Mouse (Mus musculus) layer of hippocampus, adult 6 months (tissue): ENCODE measurements around the gene Olfr1160. TPM values are rescaled to one million over a fixed set of nuclear protein-coding genes. Genes with fewer than 3 reads are reported as not detected.

Source experiments
- long read RNA-seq, 2 experiments: library from polyadenylated mRNA; unstranded; transcript quantifications; one replicate each; pipeline ENCODE4 v2.0.0; 2019 to 2020
- polyA plus RNA-seq: library from polyadenylated mRNA; unstranded; fragments of <200 nt; fragmentation: Nextera tagmentation; gene quantifications from 2 replicates; pipeline ENCODE4 v1.2.3, GENCODE M21; 2021

The Olfr1160 gene
- not detected in 2 replicates for polyA plus RNA-seq
- long read RNA-seq, experiment 1 = 0 reads
- long read RNA-seq, experiment 2 = 0 reads

GRCm38 (mm10) chr2:88007515-88008318 is at the start of gene Olfr1160:
TSS of gene Olfr1160 (minus strand) at chr2:88008268.

GRCm38 (mm10) chr2:88051029-88051428 is 43.0 kb upstream of the Olfr1160 start, which contains the start of gene Olfr1162:
TSS of gene Olfr1162 (minus strand) at chr2:88051129.

GRCm38 (mm10) chr2:88037599-88037998 is 29.5 kb upstream of the Olfr1160 start, which contains the start of gene Olfr73:
TSS of gene Olfr73 (minus strand) at chr2:88037699.

GRCm38 (mm10) chr2:88022474-88022873 is 14.4 kb upstream of the Olfr1160 start, which contains the start of gene Olfr1161:
TSS of gene Olfr1161 (plus strand) at chr2:88022774.

GRCm38 (mm10) chr2:87989813-87990212 is 18.3 kb downstream of the Olfr1160 start, which contains the start of gene Olfr1158:
TSS of gene Olfr1158 (plus strand) at chr2:87990113.

GRCm38 (mm10) chr2:87974563-87974962 is 33.5 kb downstream of the Olfr1160 start, which contains the start of gene Olfr74:
TSS of gene Olfr74 (minus strand) at chr2:87974663.

GRCm38 (mm10) chr2:87968199-87968598 is 39.9 kb downstream of the Olfr1160 start, which contains the start of gene Olfr1157:
TSS of gene Olfr1157 (minus strand) at chr2:87968299.

GRCm38 (mm10) chr2:87953000-87953399 is 55.1 kb downstream of the Olfr1160 start, which contains the start of gene Olfr1156:
TSS of gene Olfr1156 (minus strand) at chr2:87953100.

Other genes with a start within 250 kb of the Olfr1160 start
- gene Olfr152, start 228.8 kb downstream of the Olfr1160 start, polyA plus RNA-seq = not detected in 2 replicates
- gene Olfr1143, start 207.7 kb downstream of the Olfr1160 start, polyA plus RNA-seq = not detected in 2 replicates
- gene Olfr1145, start 198.4 kb downstream of the Olfr1160 start, polyA plus RNA-seq = not detected in 2 replicates
- not detected in 2 replicates for gene Olfr1148, start 177.7 kb downstream of the Olfr1160 start, polyA plus RNA-seq
- not detected in 2 replicates for gene Olfr1150-ps1, start 164.3 kb downstream of the Olfr1160 start, polyA plus RNA-seq
- not detected in 2 replicates for gene Olfr1151, start 152.4 kb downstream of the Olfr1160 start, polyA plus RNA-seq
- not detected in 2 replicates for gene Olfr1152, start 141.8 kb downstream of the Olfr1160 start, polyA plus RNA-seq
- gene Olfr1153, start 113.3 kb downstream of the Olfr1160 start, polyA plus RNA-seq = not detected in 2 replicates
- gene Olfr1154, start 103.1 kb downstream of the Olfr1160 start, polyA plus RNA-seq = not detected in 2 replicates
- gene Olfr1155, start 63.1 kb downstream of the Olfr1160 start, polyA plus RNA-seq = not detected in 2 replicates
- not detected in 2 replicates for gene Olfr1156, start 55.2 kb downstream of the Olfr1160 start, polyA plus RNA-seq
- not detected in 2 replicates for gene Olfr1157, start 40.0 kb downstream of the Olfr1160 start, polyA plus RNA-seq
- not detected in 2 replicates for gene Olfr74, start 33.6 kb downstream of the Olfr1160 start, polyA plus RNA-seq
- not detected in 2 replicates for gene Olfr1158, start 18.2 kb downstream of the Olfr1160 start, polyA plus RNA-seq
- gene Olfr1161, start 14.5 kb upstream of the Olfr1160 start, polyA plus RNA-seq = not detected in 2 replicates
- not detected in 2 replicates for gene Olfr73, start 29.4 kb upstream of the Olfr1160 start, polyA plus RNA-seq
- not detected in 2 replicates for gene Olfr1162, start 42.9 kb upstream of the Olfr1160 start, polyA plus RNA-seq
- gene Olfr1163, start 63.6 kb upstream of the Olfr1160 start, polyA plus RNA-seq = not detected in 2 replicates
- gene Olfr1164, start 85.7 kb upstream of the Olfr1160 start, polyA plus RNA-seq = not detected in 2 replicates
- not detected in 2 replicates for gene Olfr1166, start 120.0 kb upstream of the Olfr1160 start, polyA plus RNA-seq
- gene Olfr1167, start 146.9 kb upstream of the Olfr1160 start, polyA plus RNA-seq = not detected in 2 replicates
- gene Olfr1168, start 173.6 kb upstream of the Olfr1160 start, polyA plus RNA-seq = not detected in 2 replicates
- not detected in 2 replicates for gene Olfr1170, start 220.1 kb upstream of the Olfr1160 start, polyA plus RNA-seq